In the genomic region with DNA sequence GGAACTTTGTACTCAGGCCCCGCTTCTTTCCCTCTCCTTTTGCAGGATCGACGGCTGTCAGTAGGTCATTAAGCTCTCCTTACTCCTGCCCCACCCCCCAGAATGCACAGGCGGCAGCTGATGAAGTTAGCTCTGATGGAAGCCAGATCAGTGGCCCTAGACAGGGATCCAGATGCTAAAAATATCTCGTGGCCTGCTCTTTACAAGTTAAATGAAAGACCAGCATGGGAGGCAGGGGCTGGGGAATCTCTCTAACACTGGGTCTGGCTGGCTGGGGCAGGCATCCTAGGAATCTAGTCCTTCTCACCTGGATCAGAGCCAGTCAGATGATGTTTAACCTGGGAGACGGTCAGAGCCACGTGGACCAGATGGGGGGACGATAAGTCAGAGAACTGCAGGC, we compare ENCODE assay signal across 10 mouse cellular contexts. TPM values are rescaled to one million over a fixed set of nuclear protein-coding genes. Genes with fewer than 3 reads are reported as not detected.
DNase-seq lines count a peak whose midpoint lies in the region; ATAC-seq and TF ChIP-seq lines count a peak whose summit lies in the region.
"Had no signal": no experiment of that assay in that cellular context is flagged by ENCODE, and none has a peak within 500 bp of the region (broad histone marks: within the 10 kb centered on the region; RNA-seq: fewer than 3 reads in every experiment).

No protein-coding gene starts in this region.

- H3K4me3 ChIP-seq in embryonic facial prominence, embryonic 14.5 days (ENCODE audit: low read depth, low read length), result no peak overlapping the region
- no peak overlapping the region for H3K4me3 ChIP-seq in intestine, embryonic 16.5 days (ENCODE audit: low read length)
- H3K4me3 ChIP-seq in hindbrain, postnatal 0 days (ENCODE audit: low read length), result no peak overlapping the region
- H3K4me3 ChIP-seq: liver, embryonic 13.5 days; myocyte had no signal

- TF ChIP-seq CTCF in hindbrain, postnatal 0 days (IDR thresholded peaks at IDR 0.05; ENCODE audit: low read depth), result no peak

- no peak overlapping the region; the same call in 1 of the 2 replicates for H3K9ac ChIP-seq in embryonic facial prominence, embryonic 14.5 days (ENCODE audit: low read depth, low read length)
- H3K9ac ChIP-seq in intestine, embryonic 16.5 days (ENCODE audit: low read depth, low read length), result no peak overlapping the region
- no peak overlapping the region for H3K9ac ChIP-seq in hindbrain, postnatal 0 days (replicated peaks; ENCODE audit: low read length)
- H3K9ac ChIP-seq: hindbrain, embryonic 14.5 days; liver, embryonic 13.5 days had no signal

- no peaks in the 10 kb centered on the region for H3K36me3 ChIP-seq in embryonic facial prominence, embryonic 14.5 days (ENCODE audit: control insufficient read depth, insufficient read depth, low read length)
- no peaks in the 10 kb centered on the region for H3K36me3 ChIP-seq in intestine, embryonic 16.5 days (ENCODE audit: control insufficient read depth, insufficient read depth, low read length)
- no peaks in the 10 kb centered on the region for H3K36me3 ChIP-seq in hindbrain, postnatal 0 days (ENCODE audit: insufficient read depth, low read length)
- H3K36me3 ChIP-seq: liver, embryonic 13.5 days had no signal

- ATAC-seq in embryonic facial prominence, embryonic 14.5 days (ENCODE audit: low read depth), result peak; percentile 58; the same call in 1 of the 2 replicates
- ATAC-seq in intestine, embryonic 16.5 days, result peak; percentile 53
- no peak for ATAC-seq in activated CD4-positive, CD25-positive, alpha-beta regulatory T cell, adult 4 months
- no peak for ATAC-seq in CD4-positive, CD25-positive, alpha-beta regulatory T cell, adult 4 months
- ATAC-seq in hindbrain, postnatal 0 days, result no peak

- H3K9me3 ChIP-seq in embryonic facial prominence, embryonic 14.5 days (ENCODE audit: control insufficient read depth, low read length), result no peaks in the 10 kb centered on the region
- no peaks in the 10 kb centered on the region for H3K9me3 ChIP-seq in intestine, embryonic 16.5 days (ENCODE audit: control insufficient read depth, low read length)
- no peaks in the 10 kb centered on the region for H3K9me3 ChIP-seq in hindbrain, postnatal 0 days (ENCODE audit: low read length)
- H3K9me3 ChIP-seq: liver, embryonic 13.5 days had no signal

- H3K27me3 ChIP-seq in embryonic facial prominence, embryonic 14.5 days (replicated peaks; ENCODE audit: control insufficient read depth, insufficient read depth, low read length), result no peaks in the 10 kb centered on the region
- no peaks in the 10 kb centered on the region for H3K27me3 ChIP-seq in intestine, embryonic 16.5 days (replicated peaks; ENCODE audit: control insufficient read depth, insufficient read depth, low read length)
- no peaks in the 10 kb centered on the region for H3K27me3 ChIP-seq in hindbrain, postnatal 0 days (ENCODE audit: insufficient read depth, low read length)
- H3K27me3 ChIP-seq: liver, embryonic 13.5 days had no signal

- H3K4me2 ChIP-seq in embryonic facial prominence, embryonic 14.5 days (ENCODE audit: low read depth, low read length), result no peak overlapping the region
- no peak overlapping the region for H3K4me2 ChIP-seq in intestine, embryonic 16.5 days (ENCODE audit: low read depth, low read length)
- H3K4me2 ChIP-seq in hindbrain, postnatal 0 days (ENCODE audit: low read depth, low read length), result no peak overlapping the region
- H3K4me2 ChIP-seq: hindbrain, embryonic 14.5 days; liver, embryonic 13.5 days had no signal

- H3K4me1 ChIP-seq in embryonic facial prominence, embryonic 14.5 days (ENCODE audit: control insufficient read depth, insufficient read depth, low read length), result 0 out of 2 replicates have a peak, but pooled peaks cover 3% of the 10 kb centered on the region
- H3K4me1 ChIP-seq in intestine, embryonic 16.5 days (ENCODE audit: control insufficient read depth, insufficient read depth, low read length), result peaks cover 3% of the 10 kb centered on the region; the same call in 1 of the 2 replicates
- H3K4me1 ChIP-seq in hindbrain, postnatal 0 days (ENCODE audit: insufficient read depth, low read length), result no peaks in the 10 kb centered on the region
- H3K4me1 ChIP-seq: liver, embryonic 13.5 days had no signal

- 13% methylated on average over 8 of the region's 8 CpGs for WGBS in embryonic facial prominence, embryonic 14.5 days
- WGBS in intestine, embryonic 16.5 days, result 18% methylated on average over 8 of the region's 8 CpGs
- 58% methylated on average over 8 of the region's 8 CpGs for WGBS in hindbrain, postnatal 0 days

- peak; percentile 36 for DNase-seq in embryo, embryonic 10.5 days (ENCODE audit: low spot score)
- peak; percentile 69 for DNase-seq in embryonic facial prominence, embryonic 14.5 days (ENCODE audit: low spot score)
- peak; percentile 70 for DNase-seq in lung, postnatal 10 days
- no peak for DNase-seq in hindbrain, postnatal 0 days (ENCODE audit: low spot score)
- DNase-seq: liver, embryonic 13.5 days had no signal

- no peak overlapping the region for H3K27ac ChIP-seq in embryonic facial prominence, embryonic 14.5 days (replicated peaks; ENCODE audit: low read depth, low read length)
- H3K27ac ChIP-seq in intestine, embryonic 16.5 days (ENCODE audit: low read length), result peak overlapping the region; percentile 6; the same call in 1 of the 2 replicates
- H3K27ac ChIP-seq in hindbrain, postnatal 0 days, result no peak overlapping the region
- H3K27ac ChIP-seq: hindbrain, embryonic 14.5 days; liver, embryonic 13.5 days had no signal

RNA-seq across cellular contexts. Expression of gene Arhgef3, which starts 36.7 kb away (rescaled TPM):
- polyA plus RNA-seq in embryonic facial prominence, embryonic 14.5 days (2014; fragmentation: Nextera tagmentation; extraction: Ambion mirVana), result 14.4 and 15.3 TPM in 2 replicates
- polyA plus RNA-seq in intestine, embryonic 16.5 days (2015; fragmentation: Nextera tagmentation; extraction: Ambion mirVana), result 12.0 and 13.0 TPM in 2 replicates
- 100 to 1,000 TPM; 120 to 133 TPM for polyA plus RNA-seq in activated CD4-positive, CD25-positive, alpha-beta regulatory T cell, adult 4 months (2017; shearing (Covaris generic))
- 100 to 1,000 TPM; 149 to 256 TPM for polyA plus RNA-seq in CD4-positive, CD25-positive, alpha-beta regulatory T cell, adult 4 months (2017; shearing (Covaris generic))
- total RNA-seq in hindbrain, postnatal 0 days (2014; rRNA removed), result 19.8 and 21.9 TPM in 2 replicates
- polyA plus RNA-seq in hindbrain, postnatal 0 days (2015; fragmentation: Nextera tagmentation; extraction: Ambion mirVana), result 16.8 and 17.7 TPM in 2 replicates

Comparison
In these comparisons a context has a peak if more than half of its experiments do, and no peak if none do; other contexts are left out.
1. ATAC-seq: peak in embryonic facial prominence, embryonic 14.5 days (single experiment) and intestine, embryonic 16.5 days (single experiment); none in activated CD4-positive, CD25-positive, alpha-beta regulatory T cell, adult 4 months (single experiment), CD4-positive, CD25-positive, alpha-beta regulatory T cell, adult 4 months (single experiment) and hindbrain, postnatal 0 days (single experiment).